Mouse (Mus musculus): ENCODE data around the gene Lrrc43. TPM values are rescaled to one million over a fixed set of nuclear protein-coding genes. Genes with fewer than 3 reads are reported as not detected.

Gene Lrrc43
- not detected in 2 replicates for polyA plus RNA-seq (2015; fragmentation: Nextera tagmentation; extraction: Ambion mirVana)

DNA sequence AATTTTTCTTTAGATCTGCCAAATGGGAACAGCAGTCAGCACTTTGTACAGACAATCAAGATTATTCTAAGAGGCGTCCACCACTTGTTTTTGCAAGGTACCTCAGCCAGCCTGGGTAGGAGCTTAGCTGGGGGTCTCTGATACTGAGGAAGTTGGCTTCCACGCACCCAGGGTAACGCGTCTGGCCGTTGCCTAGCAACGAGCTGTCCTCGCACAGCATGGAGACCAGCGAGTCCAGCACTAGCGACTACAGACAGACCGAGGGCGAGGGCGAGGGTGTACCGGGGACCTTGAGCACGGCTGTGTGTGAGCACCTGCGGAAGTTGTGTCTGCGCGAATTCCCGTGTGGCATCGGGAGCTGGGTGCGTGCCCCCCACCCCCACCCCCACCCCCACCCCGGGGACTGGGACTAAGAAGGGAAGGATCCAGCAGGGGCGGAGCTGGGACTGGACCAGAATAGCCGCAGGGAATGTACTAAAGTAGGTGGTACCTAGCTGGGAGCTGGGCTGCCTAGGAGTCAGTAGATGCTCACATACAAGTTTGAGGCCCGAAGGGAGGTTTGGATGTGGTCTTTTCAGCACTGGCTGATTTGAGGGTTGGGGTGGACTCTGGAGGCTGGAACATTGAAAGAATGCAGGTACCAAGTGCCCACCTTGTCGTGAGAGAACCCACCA, at the start of gene Lrrc43, which contains the start of gene Il31:
TSS of gene Lrrc43 (plus strand) at position 194 of the 674 bp plus-strand sequence.
TSS of gene Il31 (minus strand) at position 378 of the 674 bp plus-strand sequence.
- H3K4me1 ChIP-seq (replicated peaks): no peaks in the 10 kb centered on the region
- peaks cover 34% of the 10 kb centered on the region for H3K27me3 ChIP-seq
- H3K4me2 ChIP-seq: 0 out of 2 replicates have a peak within 1 kb of the TSS, but pooled peaks have one; percentile 20
- no peak within 1 kb of the TSS for H3K4me3 ChIP-seq (replicated peaks)
- no peaks in the 10 kb centered on the region for H3K36me3 ChIP-seq (replicated peaks)
- 9% methylated on average over 25 of the region's 25 CpGs for WGBS (ENCODE audit: insufficient replicate concordance)
- no peak for ATAC-seq (ENCODE audit: insufficient read depth)
- H3K9me3 ChIP-seq (replicated peaks): no peaks in the 10 kb centered on the region
- no peak within 1 kb of the TSS for H3K9ac ChIP-seq
- H3K27ac ChIP-seq (replicated peaks): no peak within 1 kb of the TSS

DNA sequence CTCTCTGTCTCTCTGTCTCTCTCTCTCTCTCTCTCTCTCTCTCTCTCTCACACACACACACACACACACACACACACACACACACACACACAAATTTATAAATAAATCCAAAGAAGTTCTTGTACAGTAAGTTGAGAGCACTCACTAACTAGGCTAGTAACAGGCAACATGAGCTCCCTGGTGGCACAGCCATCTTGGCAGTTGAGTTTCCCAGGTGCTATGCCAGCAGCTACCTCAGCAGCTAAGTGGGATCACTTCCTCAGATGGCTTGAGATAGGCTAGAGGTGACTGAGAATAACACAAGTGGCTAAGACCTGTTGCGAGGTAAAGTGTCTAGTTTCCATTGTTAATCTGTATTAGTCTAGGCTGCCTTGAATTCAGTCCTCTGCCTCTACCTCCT, 49.8 kb upstream of the Lrrc43 start:
- Histone ChIP-seq H3K27me3 (no peaks in the 10 kb centered on the region), H3K27ac (replicated peaks) (no peak overlapping the region), H3K9me3 (replicated peaks) (no peaks in the 10 kb centered on the region), H3K9ac (no peak overlapping the region), H3K4me3 (replicated peaks) (no peak overlapping the region), H3K4me1 (replicated peaks) (peaks cover 8% of the 10 kb centered on the region; the same call in 1 of the 2 replicates), H3K36me3 (replicated peaks) (0 out of 2 replicates have a peak, but pooled peaks cover 8% of the 10 kb centered on the region), H3K4me2 (no peak overlapping the region)
- no peak for ATAC-seq (ENCODE audit: insufficient read depth)
- WGBS (ENCODE audit: insufficient replicate concordance): 70% methylated on average over 1 of the region's 1 CpGs

DNA sequence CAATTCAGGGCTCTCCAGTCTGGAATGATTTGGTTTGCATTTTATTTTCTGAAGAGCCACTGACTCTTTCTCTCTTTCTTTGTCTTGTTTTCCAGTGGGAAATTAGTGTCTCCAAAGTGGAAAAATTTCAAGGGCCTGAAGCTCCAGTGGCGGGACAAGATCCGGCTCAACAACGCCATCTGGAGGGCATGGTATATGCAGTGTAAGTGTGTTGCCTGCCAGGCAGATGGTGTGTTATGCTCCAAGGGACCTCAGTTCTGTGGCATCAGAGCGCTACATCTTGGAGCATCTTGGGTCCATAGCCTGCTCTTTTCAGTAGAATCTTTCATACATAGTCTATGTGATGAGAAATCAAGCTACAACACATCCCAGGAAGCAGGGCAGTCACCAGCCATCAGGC, 49.2 kb upstream of the Lrrc43 start:
- no peak overlapping the region for H3K4me3 ChIP-seq (replicated peaks)
- H3K27ac ChIP-seq (replicated peaks): no peak overlapping the region
- WGBS (ENCODE audit: insufficient replicate concordance): 72% methylated on average over 4 of the region's 4 CpGs
- H3K9ac ChIP-seq: no peak overlapping the region
- peaks cover 8% of the 10 kb centered on the region; the same call in 1 of the 2 replicates for H3K4me1 ChIP-seq (replicated peaks)
- no peaks in the 10 kb centered on the region for H3K27me3 ChIP-seq
- no peak for ATAC-seq (ENCODE audit: insufficient read depth)
- H3K36me3 ChIP-seq (replicated peaks): 0 out of 2 replicates have a peak, but pooled peaks cover 9% of the 10 kb centered on the region
- no peak overlapping the region for H3K4me2 ChIP-seq
- H3K9me3 ChIP-seq (replicated peaks): no peaks in the 10 kb centered on the region

DNA sequence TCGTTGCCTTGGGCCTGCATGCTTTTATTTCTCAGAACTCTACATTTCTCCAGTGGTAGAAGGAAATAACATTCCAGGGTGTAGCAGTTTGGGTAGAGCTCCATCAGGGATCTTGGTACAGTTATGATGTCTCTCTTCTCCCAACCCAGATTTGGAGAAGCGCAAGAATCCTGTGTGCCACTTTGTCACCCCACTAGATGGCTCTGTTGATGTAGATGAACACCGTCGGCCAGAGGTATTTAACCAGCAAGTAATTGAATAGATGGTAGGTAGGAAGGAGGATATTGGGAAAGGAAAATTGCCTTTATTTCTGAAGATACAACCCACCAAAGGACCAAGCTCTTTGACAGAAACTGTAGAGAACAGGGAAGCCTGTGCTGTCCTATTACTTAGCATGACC, 48.4 kb upstream of the Lrrc43 start:
- no peak for ATAC-seq (ENCODE audit: insufficient read depth)
- no peaks in the 10 kb centered on the region for H3K9me3 ChIP-seq (replicated peaks)
- 76% methylated on average over 4 of the region's 4 CpGs for WGBS (ENCODE audit: insufficient replicate concordance)
- H3K36me3 ChIP-seq (replicated peaks): peaks cover 16% of the 10 kb centered on the region
- H3K9ac ChIP-seq: no peak overlapping the region
- no peak overlapping the region for H3K4me3 ChIP-seq (replicated peaks)
- no peaks in the 10 kb centered on the region for H3K27me3 ChIP-seq
- peaks cover 8% of the 10 kb centered on the region; the same call in 1 of the 2 replicates for H3K4me1 ChIP-seq (replicated peaks)
- H3K4me2 ChIP-seq: no peak overlapping the region
- no peak overlapping the region for H3K27ac ChIP-seq (replicated peaks)

GRCm38 (mm10) chr5:123442283-123442682, 46.8 kb upstream of the Lrrc43 start:
- WGBS (ENCODE audit: insufficient replicate concordance): 68% methylated on average over 3 of the region's 3 CpGs
- Histone ChIP-seq H3K4me3 (replicated peaks) (no peak overlapping the region), H3K36me3 (replicated peaks) (peaks cover 20% of the 10 kb centered on the region), H3K9ac (no peak overlapping the region), H3K9me3 (replicated peaks) (no peaks in the 10 kb centered on the region), H3K4me2 (no peak overlapping the region), H3K4me1 (replicated peaks) (no peaks in the 10 kb centered on the region), H3K27ac (replicated peaks) (no peak overlapping the region), H3K27me3 (no peaks in the 10 kb centered on the region)
- ATAC-seq (ENCODE audit: insufficient read depth): no peak

DNA sequence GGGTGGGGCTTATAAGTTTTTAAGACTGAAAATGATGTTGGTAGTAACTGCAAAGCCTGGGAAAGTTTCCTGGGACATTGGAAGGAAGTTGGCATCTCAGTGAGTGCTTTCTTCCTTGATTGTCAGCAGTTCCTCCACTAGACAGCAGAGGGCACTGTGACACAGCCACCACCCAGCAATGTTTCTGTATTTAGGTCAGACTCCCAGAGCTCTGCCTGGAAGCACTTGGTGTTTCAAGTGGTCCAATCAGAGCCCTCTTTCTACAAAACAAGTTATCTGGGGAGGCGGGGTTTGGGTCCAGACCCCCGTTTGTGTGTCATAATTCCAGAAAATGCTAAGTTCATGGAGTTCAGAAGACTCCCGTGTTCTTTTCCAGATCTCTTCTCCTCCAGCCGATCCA, 45.0 kb upstream of the Lrrc43 start:
- H3K4me1 ChIP-seq (replicated peaks): no peaks in the 10 kb centered on the region
- no peak for ATAC-seq (ENCODE audit: insufficient read depth)
- 42% methylated on average over 4 of the region's 4 CpGs for WGBS (ENCODE audit: insufficient replicate concordance)
- H3K4me3 ChIP-seq (replicated peaks): no peak overlapping the region
- no peak overlapping the region for H3K27ac ChIP-seq (replicated peaks)
- peaks cover 24% of the 10 kb centered on the region for H3K36me3 ChIP-seq (replicated peaks)
- H3K27me3 ChIP-seq: no peaks in the 10 kb centered on the region
- H3K9ac ChIP-seq: no peak overlapping the region
- H3K9me3 ChIP-seq (replicated peaks): no peaks in the 10 kb centered on the region
- no peak overlapping the region for H3K4me2 ChIP-seq

GRCm38 (mm10) chr5:123444849-123445334, 44.2 kb upstream of the Lrrc43 start:
- Histone ChIP-seq H3K4me1 (replicated peaks) (no peaks in the 10 kb centered on the region), H3K27ac (replicated peaks) (no peak overlapping the region), H3K9me3 (replicated peaks) (no peaks in the 10 kb centered on the region), H3K9ac (no peak overlapping the region), H3K4me2 (no peak overlapping the region), H3K36me3 (replicated peaks) (peaks cover 29% of the 10 kb centered on the region), H3K27me3 (no peaks in the 10 kb centered on the region), H3K4me3 (replicated peaks) (no peak overlapping the region)
- no peak for ATAC-seq (ENCODE audit: insufficient read depth)
- 76% methylated on average over 5 of the region's 5 CpGs for WGBS (ENCODE audit: insufficient replicate concordance)

- no peaks in the 10 kb centered on the region for H3K9me3 ChIP-seq (replicated peaks)
- H3K27me3 ChIP-seq: no peaks in the 10 kb centered on the region
- no peak overlapping the region for H3K4me3 ChIP-seq (replicated peaks)
- no peak overlapping the region for H3K4me2 ChIP-seq
- 71% methylated on average over 7 of the region's 7 CpGs for WGBS (ENCODE audit: insufficient replicate concordance)
- no peak overlapping the region for H3K9ac ChIP-seq
- ATAC-seq (ENCODE audit: insufficient read depth): no peak
- H3K4me1 ChIP-seq (replicated peaks): no peaks in the 10 kb centered on the region
- H3K36me3 ChIP-seq (replicated peaks): peaks cover 24% of the 10 kb centered on the region; the same call in 1 of the 2 replicates
- no peak overlapping the region for H3K27ac ChIP-seq (replicated peaks)
Observed at GRCm38 (mm10) chr5:123451886-123452285, 37.2 kb upstream of the Lrrc43 start.

DNA sequence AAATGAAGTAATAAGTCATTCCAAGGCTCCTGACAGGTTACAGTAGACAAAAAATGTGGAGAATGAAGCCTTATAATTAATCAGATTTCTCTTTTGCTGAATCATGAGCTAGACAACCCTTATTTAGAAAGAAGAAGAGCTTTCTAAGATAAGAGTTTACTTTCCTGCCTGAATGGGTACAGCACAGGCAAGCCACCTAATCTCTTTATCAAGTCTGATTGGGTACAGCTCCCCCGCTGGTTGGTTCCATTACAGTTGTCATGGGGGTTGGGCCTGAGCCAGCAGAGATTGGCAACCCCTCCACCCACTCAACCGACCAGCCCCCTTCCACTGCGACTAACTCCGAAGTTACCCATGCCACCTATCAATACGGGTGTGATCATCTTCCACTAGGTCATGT, 27.7 kb upstream of the Lrrc43 start:
- ATAC-seq (ENCODE audit: insufficient read depth): no peak
- Histone ChIP-seq H3K4me2 (no peak overlapping the region), H3K4me1 (replicated peaks) (no peaks in the 10 kb centered on the region), H3K9me3 (replicated peaks) (no peaks in the 10 kb centered on the region), H3K9ac (no peak overlapping the region), H3K4me3 (replicated peaks) (no peak overlapping the region), H3K27ac (replicated peaks) (no peak overlapping the region), H3K27me3 (no peaks in the 10 kb centered on the region), H3K36me3 (replicated peaks) (no peaks in the 10 kb centered on the region)
- 37% methylated on average over 5 of the region's 5 CpGs for WGBS (ENCODE audit: insufficient replicate concordance)

DNA sequence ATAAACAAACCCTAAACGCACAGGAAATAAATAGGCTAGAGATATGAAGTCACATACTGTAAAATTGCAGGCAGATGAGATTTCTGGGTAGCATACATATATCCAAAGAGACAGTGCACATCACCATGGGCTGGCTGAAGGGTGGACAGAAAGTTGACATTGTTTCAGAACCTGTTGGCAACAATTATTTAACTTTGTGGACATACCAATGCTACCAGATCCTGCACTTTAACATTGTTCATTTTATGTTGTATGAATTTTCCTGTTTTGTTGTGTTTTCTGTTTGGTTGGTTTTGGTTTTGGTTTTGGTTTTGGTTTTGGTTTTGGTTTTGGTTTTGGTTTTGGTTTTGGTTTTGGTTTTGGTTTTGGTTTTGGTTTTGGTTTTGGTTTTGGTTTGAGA, 24.5 kb upstream of the Lrrc43 start:
- Histone ChIP-seq H3K27ac (replicated peaks) (no peak overlapping the region), H3K4me1 (replicated peaks) (no peaks in the 10 kb centered on the region), H3K4me2 (no peak overlapping the region), H3K27me3 (no peaks in the 10 kb centered on the region; the same call in 1 of the 2 replicates), H3K36me3 (replicated peaks) (no peaks in the 10 kb centered on the region), H3K9me3 (replicated peaks) (no peaks in the 10 kb centered on the region), H3K9ac (no peak overlapping the region), H3K4me3 (replicated peaks) (no peak overlapping the region)
- WGBS (ENCODE audit: insufficient replicate concordance): 58% methylated on average over 1 of the region's 1 CpGs
- ATAC-seq (ENCODE audit: insufficient read depth): no peak

GRCm38 (mm10) chr5:123470784-123471400, 18.2 kb upstream of the Lrrc43 start:
- H3K27ac ChIP-seq (replicated peaks): no peak overlapping the region
- H3K27me3 ChIP-seq: peaks cover 11% of the 10 kb centered on the region
- H3K4me2 ChIP-seq: peak overlapping the region; percentile 35
- no peak overlapping the region for H3K9ac ChIP-seq
- ATAC-seq (ENCODE audit: insufficient read depth): no peak
- no peaks in the 10 kb centered on the region for H3K36me3 ChIP-seq (replicated peaks)
- no peak overlapping the region for H3K4me3 ChIP-seq (replicated peaks)
- 4% methylated on average over 10 of the region's 10 CpGs for WGBS (ENCODE audit: insufficient replicate concordance)
- H3K9me3 ChIP-seq (replicated peaks): no peaks in the 10 kb centered on the region
- H3K4me1 ChIP-seq (replicated peaks): no peaks in the 10 kb centered on the region
